Mouse (Mus musculus) midbrain, postnatal 0 days (tissue): Measurements from ENCODE around the gene Shc1. TPM values are rescaled to one million over a fixed set of nuclear protein-coding genes. Genes with fewer than 3 reads are reported as not detected.

Source experiments
- ATAC-seq: fragments of 200-750 bp; cut with Nextera tagmentation; 2 replicates; pipeline ENCODE4 v1.8.0; 2017; ENCODE audit warnings: moderate number of reproducible peaks, mild to moderate bottlenecking, moderate TSS enrichment, moderate library complexity; ENCODE audit not compliant: low FRiP score
- DNase-seq: peaks from one replicate; pipeline ENCODE4 v3.0.0-alpha.2; 2015; ENCODE audit warnings: low spot score
- H3K27ac ChIP-seq: fragments of 300-500 bp; sonication (generic); 2 replicates; pipeline ENCODE4 v1.5.1; 2014; ENCODE audit warnings: low read depth, mild to moderate bottlenecking, low read length, mixed read lengths
- H3K27me3 ChIP-seq: fragments of 300-500 bp; sonication (generic); 2 replicates; pipeline ENCODE4 v1.6.1; 2014; ENCODE audit warnings: low read length, control low read depth, mixed read lengths; ENCODE audit not compliant: insufficient read depth
- H3K36me3 ChIP-seq: fragments of 300-500 bp; sonication (generic); 2 replicates; pipeline ENCODE4 v1.6.1; 2014; ENCODE audit warnings: low read length, control low read depth, mixed read lengths; ENCODE audit not compliant: insufficient read depth
- H3K4me1 ChIP-seq: fragments of 300-500 bp; sonication (generic); 2 replicates; pipeline ENCODE4 v1.6.1; 2014; ENCODE audit warnings: mild to moderate bottlenecking, control low read depth, antibody characterized with exemption, low read length, mixed read lengths; ENCODE audit not compliant: insufficient read depth
- H3K4me2 ChIP-seq: fragments of 300-500 bp; sonication (generic); 2 replicates; pipeline ENCODE4 v1.6.1; 2014; ENCODE audit warnings: low read depth, mild to moderate bottlenecking, low read length, mixed read lengths; ENCODE audit not compliant: poor library complexity, severe bottlenecking
- H3K4me3 ChIP-seq: fragments of 300-500 bp; sonication (generic); 2 replicates; pipeline ENCODE4 v1.5.1; 2014; ENCODE audit warnings: low read depth, mild to moderate bottlenecking, low read length, moderate library complexity
- H3K9ac ChIP-seq: fragments of 300-500 bp; sonication (generic); replicated peaks from 2 replicates; pipeline ENCODE4 v1.6.1; 2014; ENCODE audit warnings: mild to moderate bottlenecking, low read length, moderate library complexity, mixed read lengths; ENCODE audit not compliant: poor library complexity, severe bottlenecking
- H3K9me3 ChIP-seq: fragments of 300-500 bp; sonication (generic); 2 replicates; pipeline ENCODE4 v1.6.1; 2016; ENCODE audit warnings: low read length, control low read depth
- CTCF ChIP-seq: IDR thresholded peaks from 2 replicates; pipeline ENCODE4 v1.5.1; 2016; ENCODE audit warnings: antibody characterized with exemption, mild to moderate bottlenecking
- WGBS: fragments of 180-500 bp; shearing (Covaris S2); extraction: QIAGEN DNeasy Blood & Tissue Kit; methylation state at CpG from one replicate; pipeline ENCODE4 v1.1.7; 2014; 5-methylcytosine and 5-hydroxymethylcytosine counted together
- polyA plus RNA-seq: library from polyadenylated mRNA; unstranded; fragments of >200 nt; fragmentation: Nextera tagmentation; extraction: Ambion mirVana; gene quantifications from 2 replicates; pipeline ENCODE4 v1.2.1, GENCODE M21; 2015
- total RNA-seq: library from RNA; depleted of rRNA; stranded (reverse); fragments of >200 nt; gene quantifications from 2 replicates; pipeline ENCODE4 v1.2.3, GENCODE M21; 2014; rRNA removed

Gene Shc1
- total and polyA plus RNA-seq, 2 experiments from 2014 or later = 11.0 to 24.9 TPM

DNA sequence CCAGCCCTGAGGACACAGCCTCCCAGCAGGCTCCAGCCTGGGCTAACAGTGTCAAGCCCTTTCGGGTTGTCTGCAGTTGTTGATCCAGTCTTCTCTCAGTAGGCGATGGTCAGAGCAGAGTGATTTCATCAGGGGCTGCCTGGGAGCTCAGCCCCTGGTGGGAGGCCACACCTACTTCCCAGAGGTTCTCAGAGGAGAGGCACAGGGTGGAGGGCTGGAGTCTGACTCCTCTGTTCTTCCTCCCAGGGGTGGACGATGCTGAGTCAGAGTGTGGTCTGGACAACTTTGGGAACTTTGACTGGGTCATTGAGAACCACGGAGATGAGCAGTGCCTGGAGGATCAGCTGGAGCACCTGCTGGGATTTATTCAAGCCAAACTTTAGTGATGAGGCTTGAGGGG lies 50.0 kb downstream of the Shc1 start:
- Histone ChIP-seq H3K9me3 (no peaks in the 10 kb centered on the region), H3K27ac (no peak overlapping the region), H3K4me1 (no peaks in the 10 kb centered on the region), H3K36me3 (peaks cover 29% of the 10 kb centered on the region), H3K9ac (no peak overlapping the region), H3K27me3 (no peaks in the 10 kb centered on the region), H3K4me3 (no peak overlapping the region), H3K4me2 (no peak overlapping the region)
- ATAC-seq (no peak), DNase-seq (no peak)
- WGBS = 41% methylated on average over 4 of the region's 4 CpGs
- no peak for TF ChIP-seq CTCF

DNA sequence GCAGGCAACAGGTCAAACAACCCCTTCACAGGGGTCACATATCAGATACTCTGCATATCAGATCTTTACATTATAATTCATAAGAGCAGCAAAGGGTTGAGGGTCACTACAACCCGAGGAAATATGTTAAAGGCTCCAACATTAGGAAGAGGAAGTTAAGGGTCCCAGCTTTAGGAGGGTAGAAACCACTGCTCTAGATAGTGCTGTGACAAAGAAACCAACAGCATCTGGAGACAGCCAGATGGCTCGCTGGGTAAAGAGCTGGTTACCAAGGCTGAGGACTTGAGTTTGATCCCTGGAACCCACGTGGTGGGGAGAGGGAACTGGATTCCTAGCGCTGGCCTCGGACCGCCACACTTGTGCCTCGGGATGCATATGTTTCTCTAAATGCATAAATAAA lies 54.0 kb downstream of the Shc1 start:
- Histone ChIP-seq H3K4me3 (no peak overlapping the region), H3K27me3 (no peaks in the 10 kb centered on the region), H3K9ac (no peak overlapping the region), H3K4me1 (no peaks in the 10 kb centered on the region), H3K9me3 (no peaks in the 10 kb centered on the region), H3K27ac (no peak overlapping the region), H3K4me2 (no peak overlapping the region), H3K36me3 (peaks cover 28% of the 10 kb centered on the region)
- 84% methylated on average over 7 of the region's 7 CpGs for WGBS
- ATAC-seq = no peak
- no peak for TF ChIP-seq CTCF
- DNase-seq = no peak

DNA sequence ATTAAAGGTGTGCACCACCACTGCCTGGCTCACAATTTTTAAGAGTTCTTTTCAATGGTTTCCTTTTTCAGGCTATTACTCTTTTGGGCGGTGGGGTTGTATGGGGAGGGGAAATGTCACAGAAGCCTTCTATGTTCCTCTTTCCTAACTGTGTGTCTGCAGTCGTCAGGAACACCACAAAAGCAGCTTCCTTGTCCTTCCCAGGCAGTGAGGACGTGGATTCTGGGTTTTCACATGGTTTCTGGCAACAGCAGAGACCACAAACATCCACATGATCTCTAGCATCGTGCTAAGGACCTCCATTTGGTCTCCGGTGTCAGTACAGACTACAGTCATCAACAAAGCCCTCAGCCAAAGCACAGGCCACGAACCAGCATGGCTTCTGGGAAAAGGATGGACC lies 55.6 kb downstream of the Shc1 start:
- H3K27ac ChIP-seq = no peak overlapping the region
- no peaks in the 10 kb centered on the region for H3K27me3 ChIP-seq
- TF ChIP-seq CTCF = no peak
- no peaks in the 10 kb centered on the region for H3K9me3 ChIP-seq
- H3K9ac ChIP-seq = no peak overlapping the region
- peaks cover 12% of the 10 kb centered on the region for H3K36me3 ChIP-seq
- no peak overlapping the region for H3K4me2 ChIP-seq
- ATAC-seq (no peak), DNase-seq (no peak)
- H3K4me3 ChIP-seq = no peak overlapping the region
- 79% methylated on average over 6 of the region's 6 CpGs for WGBS
- H3K4me1 ChIP-seq = no peaks in the 10 kb centered on the region

DNA sequence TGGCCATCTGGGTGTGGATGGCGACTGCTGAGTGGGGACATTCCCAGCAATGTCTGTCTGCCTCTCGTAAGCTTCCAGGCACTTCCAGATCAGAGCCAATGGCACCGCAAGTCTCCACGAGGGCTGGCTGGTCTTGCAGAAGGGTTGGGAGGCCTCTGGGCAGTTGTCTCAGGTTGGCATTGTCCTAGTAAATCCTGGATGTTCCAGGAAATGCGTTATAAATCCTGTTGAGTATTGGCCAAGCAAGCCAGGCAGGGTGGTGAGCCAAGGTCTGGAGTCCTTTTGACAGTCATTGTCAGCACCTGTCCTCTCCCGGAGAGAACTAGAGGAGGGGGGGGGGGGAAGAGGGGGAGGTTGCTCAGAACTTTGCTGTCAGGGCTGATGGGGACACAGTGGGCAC lies 60.8 kb downstream of the Shc1 start:
- Histone ChIP-seq H3K4me1 (no peaks in the 10 kb centered on the region), H3K27ac (no peak overlapping the region), H3K4me3 (no peak overlapping the region), H3K27me3 (no peaks in the 10 kb centered on the region), H3K36me3 (no peaks in the 10 kb centered on the region), H3K4me2 (no peak overlapping the region), H3K9me3 (no peaks in the 10 kb centered on the region), H3K9ac (no peak overlapping the region)
- ATAC-seq (no peak), DNase-seq (no peak)
- 78% methylated on average over 6 of the region's 6 CpGs for WGBS
- no peak for TF ChIP-seq CTCF

Other genes starting within 250 kb of the Shc1 start
- 71.1 and 84.8 TPM in 2 replicates for gene Scamp3, start 241.0 kb upstream of the Shc1 start, total RNA-seq
- 151 and 158 TPM in 2 replicates for gene Scamp3, start 241.0 kb upstream of the Shc1 start, polyA plus RNA-seq
- gene Fam189b, start 235.3 kb upstream of the Shc1 start, total RNA-seq = 12.7 and 22.2 TPM in 2 replicates
- 32.5 and 37.5 TPM in 2 replicates for gene Fam189b, start 235.3 kb upstream of the Shc1 start, polyA plus RNA-seq
- gene Gba, start 215.5 kb upstream of the Shc1 start, total RNA-seq = 56.8 and 64.6 TPM in 2 replicates
- gene Gba, start 215.5 kb upstream of the Shc1 start, polyA plus RNA-seq = 46.1 and 48.3 TPM in 2 replicates
- gene Thbs3, start 203.3 kb upstream of the Shc1 start, total RNA-seq = 38.5 and 42.9 TPM in 2 replicates
- 39.0 and 47.6 TPM in 2 replicates for gene Thbs3, start 203.3 kb upstream of the Shc1 start, polyA plus RNA-seq
- gene Mtx1, start 191.4 kb upstream of the Shc1 start, total RNA-seq = 101 and 108 TPM in 2 replicates
- gene Mtx1, start 191.4 kb upstream of the Shc1 start, polyA plus RNA-seq = 176 and 189 TPM in 2 replicates
- gene Muc1, start 189.4 kb upstream of the Shc1 start, total RNA-seq = 2.8 and 3.8 TPM in 2 replicates
- 0.52 and 1.5 TPM in 2 replicates for gene Muc1, start 189.4 kb upstream of the Shc1 start, polyA plus RNA-seq
- 74.7 and 93.9 TPM in 2 replicates for gene Krtcap2, start 172.5 kb upstream of the Shc1 start, total RNA-seq
- 219 TPM in 2 replicates for gene Krtcap2, start 172.5 kb upstream of the Shc1 start, polyA plus RNA-seq
- 112 and 124 TPM in 2 replicates for gene Trim46, start 172.1 kb upstream of the Shc1 start, total RNA-seq
- 69.1 TPM in 2 replicates for gene Trim46, start 172.1 kb upstream of the Shc1 start, polyA plus RNA-seq
- 198 and 223 TPM in 2 replicates for gene Dpm3, start 159.1 kb upstream of the Shc1 start, total RNA-seq
- gene Dpm3, start 159.1 kb upstream of the Shc1 start, polyA plus RNA-seq = 69.4 and 81.1 TPM in 2 replicates
- 22.8 and 32.0 TPM in 2 replicates for gene Slc50a1, start 147.9 kb upstream of the Shc1 start, total RNA-seq
- 42.4 and 48.7 TPM in 2 replicates for gene Slc50a1, start 147.9 kb upstream of the Shc1 start, polyA plus RNA-seq
- 6.6 and 7.1 TPM in 2 replicates for gene Efna1, start 137.3 kb upstream of the Shc1 start, total RNA-seq
- 8.9 and 9.4 TPM in 2 replicates for gene Efna1, start 137.3 kb upstream of the Shc1 start, polyA plus RNA-seq
- 93.5 and 115 TPM in 2 replicates for gene Efna3, start 95.5 kb upstream of the Shc1 start, total RNA-seq
- 52.3 and 58.4 TPM in 2 replicates for gene Efna3, start 95.5 kb upstream of the Shc1 start, polyA plus RNA-seq
- 3.0 and 7.9 TPM in 2 replicates for gene Efna4, start 80.4 kb upstream of the Shc1 start, total RNA-seq
- gene Efna4, start 80.4 kb upstream of the Shc1 start, polyA plus RNA-seq = 2.5 and 3.5 TPM in 2 replicates
- gene Adam15, start 68.4 kb upstream of the Shc1 start, total RNA-seq = 63.4 and 88.8 TPM in 2 replicates
- 73.6 and 79.4 TPM in 2 replicates for gene Adam15, start 68.4 kb upstream of the Shc1 start, polyA plus RNA-seq
- not detected in 2 replicates for gene Dcst2, start 56.5 kb upstream of the Shc1 start, total RNA-seq
- 0.31 and 0.51 TPM in 2 replicates for gene Dcst2, start 56.5 kb upstream of the Shc1 start, polyA plus RNA-seq
- 0.05 TPM in 1 of 2 replicates, not detected in the other for gene Dcst1, start 53.2 kb upstream of the Shc1 start, total RNA-seq
- gene Dcst1, start 53.2 kb upstream of the Shc1 start, polyA plus RNA-seq = 1.1 TPM in 2 replicates
- gene Zbtb7b, start 23.7 kb upstream of the Shc1 start, total RNA-seq = 2.2 and 4.4 TPM in 2 replicates
- 0.53 and 0.88 TPM in 2 replicates for gene Zbtb7b, start 23.7 kb upstream of the Shc1 start, polyA plus RNA-seq
- gene Lenep, start 15.7 kb upstream of the Shc1 start, total RNA-seq = 1.8 and 2.3 TPM in 2 replicates
- gene Lenep, start 15.7 kb upstream of the Shc1 start, polyA plus RNA-seq = 0.27 TPM in 1 of 2 replicates, not detected in the other
- gene Flad1, start 6.6 kb upstream of the Shc1 start, total RNA-seq = 32.0 and 34.1 TPM in 2 replicates
- gene Flad1, start 6.6 kb upstream of the Shc1 start, polyA plus RNA-seq = 26.0 and 29.3 TPM in 2 replicates
- 22.4 and 29.2 TPM in 2 replicates for gene Cks1b, start 60 bp upstream of the Shc1 start, total RNA-seq
- 68.6 and 69.6 TPM in 2 replicates for gene Cks1b, start 60 bp upstream of the Shc1 start, polyA plus RNA-seq
- gene Pygo2, start 11.8 kb downstream of the Shc1 start, total RNA-seq = 77.8 and 91.3 TPM in 2 replicates
- 38.5 and 40.4 TPM in 2 replicates for gene Pygo2, start 11.8 kb downstream of the Shc1 start, polyA plus RNA-seq
- gene Pbxip1, start 18.3 kb downstream of the Shc1 start, total RNA-seq = 18.5 and 21.3 TPM in 2 replicates
- gene Pbxip1, start 18.3 kb downstream of the Shc1 start, polyA plus RNA-seq = 18.8 and 21.8 TPM in 2 replicates
- 90.8 and 121 TPM in 2 replicates for gene Pmvk, start 36.1 kb downstream of the Shc1 start, total RNA-seq
- gene Pmvk, start 36.1 kb downstream of the Shc1 start, polyA plus RNA-seq = 124 and 135 TPM in 2 replicates
- gene Kcnn3, start 101.7 kb downstream of the Shc1 start, total RNA-seq = 21.4 and 23.3 TPM in 2 replicates
- gene Kcnn3, start 101.7 kb downstream of the Shc1 start, polyA plus RNA-seq = 5.9 and 7.3 TPM in 2 replicates